Mouse (Mus musculus) myocyte (in vitro differentiated cells): ENCODE results near the gene Agpat3. TPM values are rescaled to one million over a fixed set of nuclear protein-coding genes. Genes with fewer than 3 reads are reported as not detected.

Source experiments
- H3K27me3 ChIP-seq: one replicate; pipeline ENCODE4 v1.6.1; 2011; ENCODE audit not compliant: control insufficient read depth, insufficient read depth, insufficient read length
- H3K36me3 ChIP-seq: one replicate; pipeline ENCODE4 v1.6.1; 2011; ENCODE audit not compliant: control insufficient read depth, insufficient read depth
- H3K4me2 ChIP-seq: one replicate; pipeline ENCODE4 v1.6.1; 2011; ENCODE audit warnings: low read depth, control low read depth
- H3K4me3 ChIP-seq: one replicate; pipeline ENCODE4 v1.5.1; 2011; ENCODE audit warnings: mild to moderate bottlenecking, control low read depth, moderate library complexity
- H3K79me2 ChIP-seq: one replicate; pipeline ENCODE4 v1.6.1; 2011; ENCODE audit not compliant: control insufficient read depth, insufficient read depth
- H3ac ChIP-seq: one replicate; pipeline ENCODE4 v1.6.1; 2011; ENCODE audit not compliant: control insufficient read depth, insufficient read length
- CEBPB ChIP-seq: IDR thresholded peaks from 2 replicates; pipeline ENCODE4 v1.6.1; 2011; ENCODE audit warnings: mild to moderate bottlenecking, moderate library complexity; ENCODE audit not compliant: poor library complexity, insufficient read depth, severe bottlenecking
- E2F4 ChIP-seq: IDR thresholded peaks from one replicate; pipeline ENCODE4 v1.6.1; 2011; ENCODE audit warnings: mild to moderate bottlenecking, control low read depth, moderate library complexity; ENCODE audit not compliant: insufficient read depth
- MAX ChIP-seq: IDR thresholded peaks from one replicate; pipeline ENCODE4 v1.6.1; 2011; ENCODE audit warnings: low read depth, mild to moderate bottlenecking, control low read depth
- MYOD1 ChIP-seq, 3 experiments: IDR thresholded peaks; one replicate each; pipeline ENCODE4 v1.6.1; 2011; ENCODE audit warnings: control low read depth in 2 of 3, low read depth in 2 of 3, mild to moderate bottlenecking in 2 of 3, moderate library complexity in 1 of 3; ENCODE audit not compliant: insufficient read length in 2 of 3, control insufficient read depth in 1 of 3
- MYOG ChIP-seq, 3 experiments: IDR thresholded peaks; one replicate each; pipeline ENCODE4 v1.6.1; 2011; ENCODE audit warnings: control low read depth in 2 of 3, low read depth in 2 of 3, mild to moderate bottlenecking in 2 of 3; ENCODE audit not compliant: insufficient read length in 2 of 3, control insufficient read depth in 1 of 3, insufficient read depth in 1 of 3
- POLR2A ChIP-seq: IDR thresholded peaks from one replicate; pipeline ENCODE4 v1.6.1; 2011; ENCODE audit warnings: low read depth, mild to moderate bottlenecking, control low read depth, moderate library complexity; ENCODE audit not compliant: insufficient read length
- POLR2AphosphoS2 ChIP-seq: IDR thresholded peaks from one replicate; pipeline ENCODE4 v1.6.1; 2011; ENCODE audit warnings: low read depth, control low read depth; ENCODE audit not compliant: insufficient read length
- REST ChIP-seq: IDR thresholded peaks from one replicate; pipeline ENCODE4 v1.6.1; 2011; ENCODE audit warnings: mild to moderate bottlenecking, control low read depth, moderate library complexity; ENCODE audit not compliant: insufficient read depth, insufficient read length
- SRF ChIP-seq: IDR thresholded peaks from one replicate; pipeline ENCODE4 v1.6.1; 2011; ENCODE audit warnings: low read depth; ENCODE audit not compliant: control insufficient read depth, insufficient read length
- TCF12 ChIP-seq: IDR thresholded peaks from one replicate; pipeline ENCODE4 v1.6.1; 2011; ENCODE audit warnings: mild to moderate bottlenecking, control low read depth; ENCODE audit not compliant: poor library complexity, insufficient read depth, severe bottlenecking
- TCF3 ChIP-seq: IDR thresholded peaks from one replicate; pipeline ENCODE4 v1.6.1; 2011; ENCODE audit warnings: low read depth, control low read depth; ENCODE audit not compliant: insufficient read length
- USF1 ChIP-seq: IDR thresholded peaks from one replicate; pipeline ENCODE4 v1.6.1; 2011; ENCODE audit warnings: low read depth, mild to moderate bottlenecking, control low read depth, moderate library complexity
- polyA plus RNA-seq: library from polyadenylated mRNA; unstranded; fragments of >200 nt; fragmentation: generic; extraction: Trizol; gene quantifications from one replicate; pipeline ENCODE4 v1.2.1, GENCODE M21; 2012; ENCODE audit warnings: missing spikeins

Gene Agpat3
- polyA plus RNA-seq, 1 experiment: 183 TPM

DNA sequence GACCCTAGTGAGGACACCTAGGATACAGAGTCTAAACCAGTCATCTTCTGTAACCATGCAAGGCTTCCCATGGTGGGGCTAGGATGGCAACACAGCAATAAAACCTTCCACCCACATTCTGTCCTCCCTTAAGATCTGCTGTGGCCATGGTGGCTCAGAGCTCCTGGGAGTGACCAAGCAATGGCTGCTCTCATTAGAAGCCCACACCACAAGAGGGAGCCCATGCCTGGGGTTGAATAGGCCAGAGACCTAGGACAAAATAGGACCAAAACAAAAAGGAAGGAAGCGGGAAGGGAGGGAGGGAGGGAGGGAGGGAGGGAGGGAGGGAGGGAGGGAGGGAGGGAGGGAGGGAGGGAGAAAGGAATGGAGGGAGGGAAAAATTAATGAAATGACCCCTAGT lies 29.5 kb downstream of the Agpat3 start:
- no peaks in the 10 kb centered on the region for H3K36me3 ChIP-seq
- no peak overlapping the region for H3K4me3 ChIP-seq
- no peak overlapping the region for H3ac ChIP-seq
- H3K4me2 ChIP-seq: no peak overlapping the region
- no peaks in the 10 kb centered on the region for H3K79me2 ChIP-seq
- H3K27me3 ChIP-seq: no peaks in the 10 kb centered on the region
- TF ChIP-seq E2F4 (no peak), USF1 (no peak), TCF3 (no peak), SRF (no peak), POLR2A (no peak), CEBPB (no peak), MAX (no peak), POLR2AphosphoS2 (no peak), MYOD1 (IDR thresholded peaks at IDR 0.05; ENCODE audit: control insufficient read depth in 1 of 3, insufficient read length in 2 of 3, low read depth in 2 of 3) (no peak), REST (no peak), TCF12 (no peak), MYOG (IDR thresholded peaks at IDR 0.05; ENCODE audit: control insufficient read depth in 1 of 3, insufficient read depth in 1 of 3, insufficient read length in 2 of 3, low read depth in 2 of 3) (no peak)

DNA sequence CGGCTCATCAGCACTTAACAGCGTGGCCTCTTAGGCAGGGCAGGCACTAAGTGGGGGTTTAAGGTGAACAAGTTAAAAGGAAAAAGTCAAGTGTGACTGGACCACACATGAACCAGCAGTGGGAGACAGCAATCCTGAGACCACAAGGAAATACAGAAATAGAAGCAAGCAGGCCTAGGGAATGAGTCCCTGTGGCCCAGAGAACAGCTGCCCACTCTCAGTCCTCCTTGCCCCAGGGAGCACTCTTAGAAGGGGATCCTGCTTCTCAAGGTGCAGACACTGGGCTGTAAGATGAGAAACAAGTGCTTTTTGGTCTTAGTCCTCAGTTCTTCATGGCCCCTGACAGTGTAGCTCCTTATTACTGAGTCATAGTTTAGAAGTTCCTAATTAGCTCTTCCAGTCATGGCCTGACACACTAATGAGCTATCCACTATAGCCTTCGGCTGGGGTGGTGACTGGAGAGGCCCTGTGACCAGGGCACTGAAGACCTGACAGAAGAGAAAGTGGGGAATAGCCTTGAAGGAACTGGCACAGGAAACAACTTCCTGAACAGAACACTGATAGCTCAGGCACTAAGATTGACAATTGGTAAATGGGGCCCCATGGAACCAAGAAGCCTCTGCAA lies 31.0 kb downstream of the Agpat3 start:
- TF ChIP-seq MYOG (IDR thresholded peaks at IDR 0.05; ENCODE audit: control insufficient read depth in 1 of 3, insufficient read depth in 1 of 3, insufficient read length in 2 of 3, low read depth in 2 of 3): peak; percentile 62 to 90 (median 89)
- TF ChIP-seq TCF12: peak; percentile 45
- TF ChIP-seq MYOD1 (IDR thresholded peaks at IDR 0.05; ENCODE audit: control insufficient read depth in 1 of 3, insufficient read length in 2 of 3, low read depth in 2 of 3): peak; percentile 26 to 88 (median 63)
- no peak for TF ChIP-seq E2F4
- Histone ChIP-seq H3ac (no peak overlapping the region), H3K79me2 (no peaks in the 10 kb centered on the region), H3K4me3 (no peak overlapping the region), H3K4me2 (peak overlapping the region; percentile 14), H3K27me3 (no peaks in the 10 kb centered on the region), H3K36me3 (no peaks in the 10 kb centered on the region)

DNA sequence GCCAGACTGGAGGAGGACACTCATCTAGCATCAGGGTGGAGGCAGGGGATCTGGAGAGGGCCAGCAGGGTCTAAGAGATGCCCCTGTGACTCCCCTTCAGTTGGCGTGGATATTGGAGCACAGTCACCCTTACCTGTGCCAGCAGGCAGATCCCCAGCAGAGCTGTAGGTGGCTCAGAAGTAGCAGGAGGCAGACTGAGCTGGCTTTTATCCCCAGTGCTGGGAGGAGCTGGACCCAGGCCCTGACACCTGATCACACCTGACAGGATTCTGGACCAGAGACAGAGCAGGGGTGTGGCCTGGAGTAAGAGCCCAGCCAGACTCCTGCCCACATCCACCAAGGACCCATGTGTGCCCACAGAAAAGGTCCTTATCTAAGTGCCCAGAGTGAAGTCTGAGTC lies 31.8 kb downstream of the Agpat3 start:
- no peak overlapping the region for H3K4me3 ChIP-seq
- no peaks in the 10 kb centered on the region for H3K79me2 ChIP-seq
- no peak for TF ChIP-seq MAX
- TF ChIP-seq MYOG (IDR thresholded peaks at IDR 0.05; ENCODE audit: control insufficient read depth in 1 of 3, insufficient read depth in 1 of 3, insufficient read length in 2 of 3, low read depth in 2 of 3): no peak
- H3ac ChIP-seq: no peak overlapping the region
- H3K36me3 ChIP-seq: no peaks in the 10 kb centered on the region
- peak overlapping the region; percentile 14 for H3K4me2 ChIP-seq
- H3K27me3 ChIP-seq: no peaks in the 10 kb centered on the region

DNA sequence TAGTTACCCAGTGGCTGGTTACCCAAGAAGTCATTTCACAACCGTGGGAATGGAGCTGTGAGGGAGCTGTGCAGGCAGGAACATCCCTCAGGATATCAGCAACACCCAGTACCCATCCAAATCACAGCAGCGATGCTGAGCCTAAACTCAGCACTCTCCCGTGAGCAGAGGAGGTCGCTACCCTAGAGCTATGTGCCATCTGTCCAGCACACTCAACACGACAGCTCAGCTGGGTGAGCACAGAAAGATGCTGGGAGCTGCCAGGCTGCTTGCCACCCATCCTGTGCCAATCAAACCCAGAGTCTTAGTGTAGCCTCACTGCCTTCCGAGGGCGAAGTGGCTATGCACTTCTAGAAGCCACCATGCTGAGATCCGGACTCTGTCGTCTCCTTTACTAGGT lies 32.3 kb downstream of the Agpat3 start:
- no peak overlapping the region for H3K4me2 ChIP-seq
- TF ChIP-seq TCF3: no peak
- peak in 1 of 3 experiments; percentile 37 for TF ChIP-seq MYOG (IDR thresholded peaks at IDR 0.05; ENCODE audit: control insufficient read depth in 1 of 3, insufficient read depth in 1 of 3, insufficient read length in 2 of 3, low read depth in 2 of 3)
- TF ChIP-seq MYOD1 (IDR thresholded peaks at IDR 0.05; ENCODE audit: control insufficient read depth in 1 of 3, insufficient read length in 2 of 3, low read depth in 2 of 3): peak in 2 of 3 experiments; percentile 50 to 65
- no peaks in the 10 kb centered on the region for H3K27me3 ChIP-seq
- no peaks in the 10 kb centered on the region for H3K79me2 ChIP-seq
- no peak overlapping the region for H3ac ChIP-seq
- no peak overlapping the region for H3K4me3 ChIP-seq
- H3K36me3 ChIP-seq: no peaks in the 10 kb centered on the region

DNA sequence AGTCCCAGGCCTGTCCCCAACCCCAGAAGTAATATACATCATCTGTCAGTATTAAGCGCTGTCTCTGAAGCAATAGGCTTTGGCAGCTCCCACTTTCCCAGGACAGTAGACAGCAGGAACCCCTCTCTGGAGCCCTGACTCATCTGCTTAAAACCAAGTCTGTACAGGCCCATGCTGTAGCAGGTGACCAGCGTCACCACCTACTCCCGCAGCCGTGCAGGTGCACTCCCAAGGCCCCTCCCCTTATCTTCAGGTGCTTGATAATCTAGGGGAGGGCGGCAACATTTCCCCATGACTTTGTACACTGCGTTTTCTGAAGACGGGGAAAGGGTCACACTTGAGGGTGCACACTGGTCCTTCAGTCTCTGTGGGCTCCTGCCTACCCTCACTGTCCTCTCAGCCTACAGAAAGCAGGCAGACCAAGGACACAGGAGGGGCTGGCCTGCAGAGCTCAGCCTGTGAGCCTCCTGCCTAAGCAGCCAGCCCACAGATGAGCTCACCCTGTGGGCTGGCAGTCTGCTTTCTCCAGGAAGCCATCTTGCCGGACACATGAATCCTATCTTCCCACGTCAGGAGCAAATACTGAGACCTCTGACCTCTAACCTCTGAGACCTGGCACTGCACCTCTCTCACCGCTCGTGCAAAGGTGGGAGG lies 34.9 kb downstream of the Agpat3 start:
- Histone ChIP-seq H3K4me3 (no peak overlapping the region), H3K27me3 (no peaks in the 10 kb centered on the region), H3ac (no peak overlapping the region), H3K4me2 (no peak overlapping the region), H3K79me2 (no peaks in the 10 kb centered on the region), H3K36me3 (no peaks in the 10 kb centered on the region)
- TF ChIP-seq CEBPB (no peak), SRF (no peak), MYOD1 (IDR thresholded peaks at IDR 0.05; ENCODE audit: control insufficient read depth in 1 of 3, insufficient read length in 2 of 3, low read depth in 2 of 3) (no peak), POLR2A (no peak), E2F4 (no peak), MAX (no peak), POLR2AphosphoS2 (no peak)
